Mouse (Mus musculus): Measurements from ENCODE around the gene 1700021F05Rik.

GRCm38 (mm10) chr10:43478751-43479435 lies 61.9 kb downstream of the 1700021F05Rik start, which contains the start of gene Bend3:
- TF ChIP-seq POLR2A (IDR thresholded peaks at IDR 0.05; ENCODE audit: borderline replicate concordance, control insufficient read depth, low read depth, low read length), result no peak
- TF ChIP-seq CTCF (IDR thresholded peaks at IDR 0.05; ENCODE audit: control insufficient read depth, insufficient read depth, low read length), result no peak
